Mouse (Mus musculus) midbrain, postnatal 0 days (tissue): ENCODE data around the gene Wwox. TPM values are rescaled to one million over a fixed set of nuclear protein-coding genes. Genes with fewer than 3 reads are reported as not detected.
A peak's percentile ranks its signal among the peaks of the same experiment; 100 is the strongest.

Experiments
- ATAC-seq: fragments of 200-750 bp; cut with Nextera tagmentation; 2 replicates; pipeline ENCODE4 v1.8.0; 2017; ENCODE audit warnings: moderate number of reproducible peaks, mild to moderate bottlenecking, moderate TSS enrichment, moderate library complexity; ENCODE audit not compliant: low FRiP score
- DNase-seq: peaks from one replicate; pipeline ENCODE4 v3.0.0-alpha.2; 2015; ENCODE audit warnings: low spot score
- H3K27ac ChIP-seq: fragments of 300-500 bp; sonication (generic); 2 replicates; pipeline ENCODE4 v1.5.1; 2014; ENCODE audit warnings: low read depth, mild to moderate bottlenecking, low read length, mixed read lengths
- H3K27me3 ChIP-seq: fragments of 300-500 bp; sonication (generic); 2 replicates; pipeline ENCODE4 v1.6.1; 2014; ENCODE audit warnings: low read length, control low read depth, mixed read lengths; ENCODE audit not compliant: insufficient read depth
- H3K36me3 ChIP-seq: fragments of 300-500 bp; sonication (generic); 2 replicates; pipeline ENCODE4 v1.6.1; 2014; ENCODE audit warnings: low read length, control low read depth, mixed read lengths; ENCODE audit not compliant: insufficient read depth
- H3K4me1 ChIP-seq: fragments of 300-500 bp; sonication (generic); 2 replicates; pipeline ENCODE4 v1.6.1; 2014; ENCODE audit warnings: mild to moderate bottlenecking, control low read depth, antibody characterized with exemption, low read length, mixed read lengths; ENCODE audit not compliant: insufficient read depth
- H3K4me2 ChIP-seq: fragments of 300-500 bp; sonication (generic); 2 replicates; pipeline ENCODE4 v1.6.1; 2014; ENCODE audit warnings: low read depth, mild to moderate bottlenecking, low read length, mixed read lengths; ENCODE audit not compliant: poor library complexity, severe bottlenecking
- H3K4me3 ChIP-seq: fragments of 300-500 bp; sonication (generic); 2 replicates; pipeline ENCODE4 v1.5.1; 2014; ENCODE audit warnings: low read depth, mild to moderate bottlenecking, low read length, moderate library complexity
- H3K9ac ChIP-seq: fragments of 300-500 bp; sonication (generic); replicated peaks from 2 replicates; pipeline ENCODE4 v1.6.1; 2014; ENCODE audit warnings: mild to moderate bottlenecking, low read length, moderate library complexity, mixed read lengths; ENCODE audit not compliant: poor library complexity, severe bottlenecking
- H3K9me3 ChIP-seq: fragments of 300-500 bp; sonication (generic); 2 replicates; pipeline ENCODE4 v1.6.1; 2016; ENCODE audit warnings: low read length, control low read depth
- CTCF ChIP-seq: IDR thresholded peaks from 2 replicates; pipeline ENCODE4 v1.5.1; 2016; ENCODE audit warnings: antibody characterized with exemption, mild to moderate bottlenecking
- WGBS: fragments of 180-500 bp; shearing (Covaris S2); extraction: QIAGEN DNeasy Blood & Tissue Kit; methylation state at CpG from one replicate; pipeline ENCODE4 v1.1.7; 2014; 5-methylcytosine and 5-hydroxymethylcytosine counted together
- polyA plus RNA-seq: library from polyadenylated mRNA; unstranded; fragments of >200 nt; fragmentation: Nextera tagmentation; extraction: Ambion mirVana; gene quantifications from 2 replicates; pipeline ENCODE4 v1.2.1, GENCODE M21; 2015
- total RNA-seq: library from RNA; depleted of rRNA; stranded (reverse); fragments of >200 nt; gene quantifications from 2 replicates; pipeline ENCODE4 v1.2.3, GENCODE M21; 2014

Gene Wwox
- total and polyA plus RNA-seq, 2 experiments from 2014 or later = 15.4 to 17.2 TPM

- no peak for ATAC-seq
- WGBS = 83% methylated on average over 4 of the region's 4 CpGs
- no peak for DNase-seq
- Histone ChIP-seq H3K4me1 (no peaks in the 10 kb centered on the region; the same call in 1 of the 2 replicates), H3K27me3 (no peaks in the 10 kb centered on the region), H3K4me3 (no peak overlapping the region), H3K36me3 (no peaks in the 10 kb centered on the region), H3K4me2 (no peak overlapping the region), H3K27ac (no peak overlapping the region), H3K9ac (no peak overlapping the region), H3K9me3 (no peaks in the 10 kb centered on the region)
- no peak for TF ChIP-seq CTCF
Measured at GRCm38 (mm10) chr8:114927917-114928316, 488.5 kb downstream of the Wwox start.

GRCm38 (mm10) chr8:114929597-114929996 lies 490.1 kb downstream of the Wwox start:
- Histone ChIP-seq H3K4me2 (no peak overlapping the region), H3K9ac (no peak overlapping the region), H3K36me3 (no peaks in the 10 kb centered on the region), H3K9me3 (no peaks in the 10 kb centered on the region), H3K27me3 (no peaks in the 10 kb centered on the region), H3K4me1 (no peaks in the 10 kb centered on the region; the same call in 1 of the 2 replicates), H3K4me3 (no peak overlapping the region), H3K27ac (no peak overlapping the region)
- WGBS = 90% methylated on average over 4 of the region's 4 CpGs
- TF ChIP-seq CTCF = no peak
- ATAC-seq (no peak), DNase-seq (no peak)

- Histone ChIP-seq H3K36me3 (no peaks in the 10 kb centered on the region), H3K4me2 (peak overlapping the region; percentile 39), H3K9ac (no peak overlapping the region), H3K4me3 (peak overlapping the region; percentile 3; the same call in 1 of the 2 replicates), H3K27me3 (no peaks in the 10 kb centered on the region), H3K4me1 (no peaks in the 10 kb centered on the region; the same call in 1 of the 2 replicates), H3K27ac (no peak overlapping the region), H3K9me3 (no peaks in the 10 kb centered on the region)
- no peak for TF ChIP-seq CTCF
- DNase-seq = no peak
- WGBS = 9% methylated on average over 18 of the region's 18 CpGs
- no peak for ATAC-seq
Measured at GRCm38 (mm10) chr8:114932071-114932630, 492.7 kb downstream of the Wwox start.

GRCm38 (mm10) chr8:114933248-114933647 lies 493.8 kb downstream of the Wwox start:
- WGBS = 71% methylated on average over 1 of the region's 1 CpGs
- H3K4me3 ChIP-seq = no peak overlapping the region
- H3K9me3 ChIP-seq = no peaks in the 10 kb centered on the region
- no peak overlapping the region for H3K4me2 ChIP-seq
- TF ChIP-seq CTCF = peak; percentile 72
- no peak overlapping the region for H3K27ac ChIP-seq
- H3K27me3 ChIP-seq = no peaks in the 10 kb centered on the region
- no peaks in the 10 kb centered on the region; the same call in 1 of the 2 replicates for H3K4me1 ChIP-seq
- no peaks in the 10 kb centered on the region for H3K36me3 ChIP-seq
- H3K9ac ChIP-seq = no peak overlapping the region
- ATAC-seq (no peak), DNase-seq (peak; percentile 15)

- Histone ChIP-seq H3K9ac (no peak overlapping the region), H3K4me2 (no peak overlapping the region), H3K4me1 (no peaks in the 10 kb centered on the region; the same call in 1 of the 2 replicates), H3K36me3 (no peaks in the 10 kb centered on the region), H3K27ac (no peak overlapping the region), H3K4me3 (no peak overlapping the region), H3K9me3 (no peaks in the 10 kb centered on the region), H3K27me3 (no peaks in the 10 kb centered on the region)
- peak; percentile 74 for DNase-seq
- WGBS = 23% methylated on average over 10 of the region's 10 CpGs
- TF ChIP-seq CTCF = no peak
- ATAC-seq = no peak
Measured at GRCm38 (mm10) chr8:114936887-114937286, 497.4 kb downstream of the Wwox start.

- no peaks in the 10 kb centered on the region for H3K36me3 ChIP-seq
- no peak overlapping the region for H3K27ac ChIP-seq
- ATAC-seq (no peak), DNase-seq (no peak)
- H3K9ac ChIP-seq = no peak overlapping the region
- H3K4me3 ChIP-seq = no peak overlapping the region
- no peak for TF ChIP-seq CTCF
- no peaks in the 10 kb centered on the region for H3K27me3 ChIP-seq
- no peaks in the 10 kb centered on the region for H3K4me1 ChIP-seq
- no peaks in the 10 kb centered on the region for H3K9me3 ChIP-seq
- 90% methylated on average over 8 of the region's 8 CpGs for whole genome bisulfite sequencing
- no peak overlapping the region for H3K4me2 ChIP-seq
Measured at GRCm38 (mm10) chr8:114939338-114939737, 499.9 kb downstream of the Wwox start.
